Mouse (Mus musculus): ENCODE data around the gene 1700001L19Rik.
"Not testable (repeated sequence)": the region's sequence is repeated elsewhere in the genome, so short reads cannot be mapped to it uniquely, and the experiment has no call there.

The 1700001L19Rik gene

DNA sequence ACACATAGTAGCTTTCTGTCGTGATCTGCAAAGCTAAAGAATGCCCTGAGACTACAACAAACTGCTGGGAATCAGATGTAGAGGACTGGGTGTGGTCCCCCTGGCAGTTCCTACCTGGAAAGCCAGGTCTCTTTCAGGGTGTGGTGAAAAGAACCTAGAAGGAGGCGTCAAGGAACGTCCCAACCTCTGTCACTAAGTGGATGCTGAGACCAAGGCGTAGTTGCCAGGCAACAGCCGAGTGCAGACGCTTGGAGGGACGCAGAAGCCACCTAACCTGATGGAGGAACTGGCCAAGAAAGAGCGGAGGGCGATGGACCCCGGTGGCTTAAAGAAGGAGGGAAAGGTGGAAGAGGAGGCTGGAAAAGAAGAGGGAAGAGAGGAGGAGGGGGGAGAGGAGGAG is at the start of gene 1700001L19Rik:
1700001L19Rik (plus strand) TSS at position 223 of the 400 bp plus-strand sequence.
- no peak for DNase-seq (ENCODE audit: extremely low read depth, low read depth, low spot score)

DNA sequence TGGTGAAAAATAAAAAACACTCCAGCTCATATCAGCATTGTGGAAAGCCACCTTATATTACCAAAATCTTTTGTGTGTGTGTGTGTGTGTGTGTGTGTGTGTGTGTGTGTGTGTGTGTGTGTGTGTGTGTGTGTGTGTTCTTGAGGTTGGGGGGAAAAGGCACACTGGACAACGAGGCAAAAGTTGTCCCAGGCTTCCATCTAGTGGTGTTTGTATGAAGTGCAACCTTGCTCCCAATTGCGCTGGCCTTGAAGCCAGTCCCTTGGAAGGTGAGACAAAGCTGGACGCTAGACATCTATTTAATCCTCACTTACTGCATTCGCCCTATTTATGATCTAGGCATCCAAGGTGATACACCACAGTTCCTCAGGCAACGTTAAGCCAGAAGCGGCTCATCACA is 43.8 kb upstream of the 1700001L19Rik start:
- DNase-seq (ENCODE audit: extremely low read depth, low read depth, low spot score) = not testable (repeated sequence)

DNA sequence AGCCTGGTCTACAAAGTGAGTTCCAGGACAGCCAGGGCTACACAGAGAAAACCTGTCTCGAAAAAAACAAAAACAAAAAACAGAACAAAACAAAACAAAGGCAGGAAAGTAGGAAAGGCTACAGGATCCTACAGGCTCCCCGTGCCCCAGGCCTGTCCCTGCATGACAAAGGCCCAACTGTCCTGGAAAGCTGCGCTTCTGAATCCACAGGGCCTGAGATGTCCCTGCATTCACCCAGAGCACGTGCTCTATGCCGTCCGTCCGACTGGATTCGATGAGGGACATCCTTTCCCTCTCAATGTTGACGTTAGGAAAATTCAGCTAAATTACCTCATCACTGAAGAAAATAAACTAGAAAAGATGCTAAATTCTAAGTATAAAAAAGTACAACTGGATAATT is 29.1 kb upstream of the 1700001L19Rik start:
- DNase-seq (ENCODE audit: extremely low read depth, low read depth, low spot score) = no peak

DNA sequence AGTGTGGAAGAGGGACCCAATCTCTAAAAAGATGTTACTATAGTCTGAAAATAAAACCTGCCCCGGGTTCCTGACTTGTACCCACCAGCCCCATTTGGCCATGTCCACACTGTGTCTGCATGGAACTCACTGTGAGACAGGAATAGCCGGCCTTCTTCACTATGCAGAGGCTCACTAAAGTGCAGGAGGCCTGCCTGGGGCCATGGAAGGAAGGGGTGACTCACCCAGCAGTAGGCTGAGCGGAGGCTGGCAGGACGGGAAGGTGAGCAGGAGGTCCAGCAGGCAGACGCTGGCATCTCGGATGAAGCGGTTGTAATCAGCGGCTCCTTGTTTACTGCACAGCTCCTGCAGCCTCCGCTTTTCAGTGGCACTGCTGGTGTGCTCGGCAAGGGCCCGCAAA is 28.7 kb upstream of the 1700001L19Rik start:
- DNase-seq (ENCODE audit: extremely low read depth, low read depth, low spot score) = no peak

DNA sequence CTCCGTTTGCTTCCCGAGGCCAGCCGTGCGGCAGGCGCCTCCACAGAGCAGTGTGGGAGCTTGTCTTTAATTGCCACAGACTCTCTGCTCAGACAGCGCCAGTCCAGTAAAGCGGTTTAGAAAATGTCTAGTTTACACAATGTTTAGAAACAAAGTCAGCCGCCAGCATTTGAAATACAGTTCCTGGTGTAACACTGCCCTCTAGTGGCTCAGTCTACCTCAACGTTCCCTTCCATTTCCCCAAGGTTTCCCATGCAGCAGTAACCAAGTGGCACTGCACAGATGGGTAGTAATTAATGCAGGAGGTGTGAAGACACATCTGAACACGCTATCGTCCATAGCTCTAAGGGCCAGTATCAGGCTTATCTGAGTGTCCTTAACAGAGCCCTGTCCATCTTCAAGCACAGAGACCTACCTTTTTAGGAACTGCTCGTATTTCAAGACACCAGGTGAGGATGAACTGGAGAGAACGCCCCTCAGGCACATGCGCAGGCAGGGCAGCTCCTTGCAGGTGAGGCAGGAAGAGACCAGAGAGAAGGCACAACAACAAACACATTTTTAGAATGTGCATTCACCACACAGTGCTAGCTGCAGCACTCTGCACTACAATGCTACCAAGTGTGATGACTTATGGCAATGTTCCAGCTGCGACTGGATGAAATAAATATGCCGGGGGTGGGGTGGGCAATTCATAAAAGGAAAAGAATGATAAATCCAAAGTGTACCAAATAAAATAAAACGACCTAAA is 27.5 kb upstream of the 1700001L19Rik start:
- DNase-seq (ENCODE audit: extremely low read depth, low read depth, low spot score) = no peak

DNA sequence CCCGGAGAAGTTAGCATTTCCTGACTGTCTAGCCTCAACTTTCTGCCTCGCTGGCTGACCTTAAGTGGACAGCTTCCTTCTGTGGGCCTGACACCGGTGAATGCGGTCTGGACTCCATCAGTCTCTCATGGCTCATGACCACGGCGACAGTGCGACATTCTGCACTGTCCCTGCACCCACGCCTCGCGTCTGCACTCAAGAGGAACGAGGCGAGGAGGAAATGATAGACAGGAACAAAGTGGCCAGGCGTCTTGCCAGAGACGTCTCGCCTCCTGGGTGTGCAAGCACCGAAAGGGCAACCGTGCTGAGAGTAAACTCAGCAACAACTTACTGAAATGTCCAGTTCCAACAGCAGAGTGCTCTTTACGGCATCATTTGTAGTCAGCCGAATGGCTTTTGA is 25.0 kb upstream of the 1700001L19Rik start:
- no peak for DNase-seq (ENCODE audit: extremely low read depth, low read depth, low spot score)

DNA sequence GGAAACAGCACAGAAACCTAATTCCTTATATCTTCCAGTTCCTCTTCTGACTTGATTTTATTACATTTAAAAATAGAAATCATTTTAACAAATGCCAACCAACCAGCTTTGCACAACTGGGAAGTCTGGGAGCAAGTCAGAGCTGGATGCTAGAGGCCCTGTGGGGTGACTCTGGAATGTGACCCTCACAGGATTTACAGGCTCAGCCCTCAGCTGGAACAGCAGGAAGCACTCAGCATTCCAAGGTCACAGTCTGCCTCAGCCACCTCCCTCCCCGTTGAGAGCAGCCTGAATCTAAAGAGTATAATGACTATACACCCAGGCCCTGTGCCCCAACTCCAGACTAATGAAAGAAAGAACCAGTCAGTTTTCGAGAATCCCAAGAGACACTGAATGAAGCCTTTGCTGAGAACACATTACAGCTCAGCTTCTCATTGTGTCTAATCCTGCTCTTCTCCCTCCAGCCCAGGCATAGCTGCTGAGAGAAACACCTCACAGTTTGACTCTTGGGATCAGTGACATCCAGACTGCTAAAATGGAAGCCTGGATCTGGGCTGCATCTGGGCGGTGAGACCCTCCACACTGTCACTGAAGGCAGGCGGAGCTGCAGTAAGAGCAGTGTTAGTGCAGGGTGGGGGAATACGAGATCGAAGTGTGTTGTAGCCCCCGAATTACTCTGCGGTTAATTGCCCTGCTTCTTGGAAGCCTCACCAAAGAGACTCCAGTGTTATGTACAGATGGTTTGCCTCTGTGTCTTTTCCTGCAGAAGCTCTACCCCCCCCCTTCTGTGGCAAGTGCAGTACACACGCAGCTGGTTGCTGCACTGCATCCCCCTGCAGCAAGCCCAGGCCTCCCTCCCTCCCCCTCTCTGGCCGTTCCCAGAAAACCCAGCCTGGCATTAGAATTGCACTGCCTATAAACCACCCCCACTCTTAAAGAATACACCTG is 24.0 kb upstream of the 1700001L19Rik start:
- DNase-seq (ENCODE audit: extremely low read depth, low read depth, low spot score) = no peak

DNA sequence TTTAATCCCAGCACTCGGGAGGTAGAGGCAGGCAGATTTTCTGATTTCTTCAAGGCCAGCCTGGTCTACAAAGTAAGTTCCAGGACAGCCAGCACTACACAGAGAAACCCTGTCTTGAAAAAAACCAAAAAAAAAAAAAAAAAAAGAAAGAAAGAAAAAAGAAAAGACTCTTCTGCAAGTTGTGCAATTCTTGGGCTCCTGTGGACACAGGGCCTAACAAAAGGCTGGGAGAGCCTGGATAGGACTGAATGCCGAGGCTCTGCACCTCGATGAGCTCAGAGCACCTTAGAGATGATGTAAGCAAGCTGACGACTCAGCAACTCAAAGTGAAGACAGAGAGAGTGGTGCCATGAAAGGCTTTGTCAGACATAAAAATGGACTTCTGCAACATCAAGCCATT is 22.8 kb upstream of the 1700001L19Rik start:
- DNase-seq (ENCODE audit: extremely low read depth, low read depth, low spot score) = no peak

DNA sequence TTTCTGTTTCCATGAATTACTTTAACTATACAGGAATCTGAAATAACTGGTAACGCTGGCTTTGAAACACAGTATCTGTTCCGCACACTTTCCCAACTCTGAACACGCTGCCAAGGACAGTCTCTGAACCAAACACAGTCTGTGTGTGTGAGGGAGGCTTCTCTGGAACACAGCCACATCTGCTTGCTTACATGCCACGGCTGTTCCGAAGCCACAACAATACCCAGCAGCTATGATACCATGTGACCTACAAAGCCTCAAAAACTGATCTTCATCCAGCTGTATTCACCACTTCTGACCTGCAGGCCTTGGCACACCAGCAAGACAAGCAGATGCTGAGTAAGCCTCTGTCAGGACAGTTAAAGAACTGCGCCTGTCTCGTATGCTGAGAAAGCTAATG is 19.3 kb upstream of the 1700001L19Rik start:
- peak; percentile 96 for DNase-seq (ENCODE audit: extremely low read depth, low read depth, low spot score)

DNA sequence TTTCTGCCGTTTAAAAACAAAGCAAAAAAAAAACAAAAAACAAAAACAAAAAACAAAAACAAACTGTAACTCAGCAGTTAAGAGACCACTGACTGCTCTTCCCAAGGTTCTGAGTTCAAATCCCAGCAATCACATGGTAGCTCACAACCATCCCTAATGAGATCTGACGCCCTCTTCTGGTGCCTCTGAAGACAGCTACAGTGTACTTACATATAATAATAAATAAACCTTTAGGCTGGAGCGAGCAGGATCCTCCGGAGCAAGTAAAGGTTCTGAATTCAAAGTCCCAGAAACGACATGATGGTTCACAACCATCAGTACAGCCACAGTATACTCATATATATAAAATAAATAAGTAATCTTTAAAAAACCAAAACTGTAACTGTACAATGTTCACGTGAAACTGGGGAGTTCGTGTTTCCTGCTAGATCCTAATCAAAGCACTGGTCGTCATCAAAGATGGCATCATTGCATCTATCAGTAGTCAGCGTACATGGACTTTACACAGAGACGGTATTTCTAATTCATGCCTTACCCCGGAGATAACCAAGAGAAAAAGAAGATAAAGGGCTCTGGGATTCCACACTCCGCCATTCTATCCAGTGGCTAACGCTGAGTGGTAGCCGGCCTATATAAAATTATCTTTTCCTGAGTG is 16.0 kb upstream of the 1700001L19Rik start:
- DNase-seq (ENCODE audit: extremely low read depth, low read depth, low spot score) = no peak

DNA sequence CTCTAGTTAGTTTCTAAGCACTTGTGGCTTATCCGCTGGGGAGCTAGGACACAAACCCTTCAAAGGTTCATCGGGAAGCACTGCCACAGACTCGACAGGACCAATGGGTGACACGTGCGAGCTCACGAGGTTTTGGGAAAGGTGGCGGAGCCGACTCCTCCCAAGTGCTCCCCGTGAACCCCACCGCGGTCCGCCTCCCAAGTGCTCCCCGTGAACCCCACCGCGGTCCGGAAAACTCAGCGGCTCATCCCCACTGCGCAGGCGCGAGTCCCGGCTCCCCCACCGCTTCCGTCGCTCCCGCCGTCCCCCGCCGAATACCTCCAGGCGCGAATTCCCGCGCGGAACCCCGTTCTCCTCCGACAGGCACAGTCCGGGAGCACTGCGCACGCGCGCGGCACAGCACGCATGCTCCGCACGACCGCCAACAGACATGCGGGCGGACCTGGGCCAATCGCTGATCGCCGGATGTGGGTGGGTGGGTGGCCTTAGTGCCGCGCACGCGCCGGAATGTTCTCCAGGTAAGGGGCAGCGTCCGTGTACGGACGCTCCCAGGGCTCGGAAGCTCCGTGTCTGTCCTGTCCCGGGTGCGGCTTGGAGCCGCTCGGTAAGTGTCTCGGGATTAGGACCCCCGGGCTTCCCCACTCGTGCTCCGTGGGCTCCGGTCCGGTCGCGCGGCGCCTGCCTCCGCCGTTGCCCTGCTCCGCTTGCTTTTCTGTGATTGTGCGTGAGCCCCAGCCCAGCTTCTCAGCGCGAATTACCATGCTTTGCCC is 15.3 kb upstream of the 1700001L19Rik start, which contains the start of the genes Mtrr and Fastkd3:
Mtrr (minus strand) TSS at position 403 of the 770 bp plus-strand sequence.
Fastkd3 (plus strand) TSS at position 488 of the 770 bp plus-strand sequence.
- DNase-seq (ENCODE audit: extremely low read depth, low read depth, low spot score) = peak; percentile 33

DNA sequence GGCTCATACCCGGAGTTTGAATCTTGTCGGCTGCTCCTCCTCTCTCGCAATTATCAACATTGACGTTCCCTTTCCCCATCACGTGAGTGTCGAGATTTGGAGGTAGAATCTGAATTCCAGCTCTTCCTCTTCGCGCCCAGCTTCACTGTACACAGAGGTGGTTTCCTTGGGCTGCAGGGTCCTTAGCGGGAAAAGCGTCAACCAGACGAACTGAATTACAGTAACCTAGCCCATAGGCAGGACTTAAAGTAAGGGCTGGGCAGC is 14.8 kb upstream of the 1700001L19Rik start:
- DNase-seq (ENCODE audit: extremely low read depth, low read depth, low spot score) = no peak

DNA sequence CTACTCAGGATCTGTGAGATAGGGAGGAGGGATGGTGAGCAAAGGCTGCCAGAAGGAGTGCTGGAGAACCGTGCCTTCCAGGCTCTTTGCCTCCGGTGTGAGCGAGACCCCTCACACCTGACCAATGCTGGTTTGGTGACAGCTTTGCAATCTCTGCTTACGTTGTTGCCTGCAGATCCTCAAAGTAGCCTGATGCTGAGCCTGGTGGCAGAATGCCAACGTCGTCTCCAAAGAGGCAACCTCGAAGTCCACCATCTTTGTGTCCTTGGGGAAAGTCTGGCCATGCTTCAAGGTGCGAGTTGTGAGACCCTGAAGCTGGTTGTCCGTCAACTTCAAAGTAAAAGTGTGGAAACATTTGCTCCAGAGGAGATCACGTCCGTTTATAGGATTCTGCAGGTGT is 13.3 kb upstream of the 1700001L19Rik start:
- DNase-seq (ENCODE audit: extremely low read depth, low read depth, low spot score) = no peak

DNA sequence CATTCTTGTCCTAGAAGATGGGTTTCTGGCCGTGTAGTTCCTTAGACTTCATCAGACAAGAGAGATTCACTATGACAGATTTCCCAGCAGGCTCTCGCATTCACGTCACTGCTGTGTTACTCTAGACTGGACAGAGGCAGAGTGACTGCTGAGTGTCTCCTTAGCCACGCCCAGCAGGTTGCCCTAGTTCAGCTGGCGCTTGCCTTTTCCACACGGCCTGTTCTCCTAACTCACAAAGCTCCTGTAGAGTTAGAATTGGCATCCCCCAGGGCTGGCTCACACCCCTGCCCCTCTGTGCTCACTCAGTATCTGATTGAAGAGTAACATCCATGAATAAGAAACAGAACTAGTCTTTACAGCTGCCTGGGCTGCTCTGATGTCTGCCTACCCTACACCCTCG is 11.8 kb upstream of the 1700001L19Rik start:
- DNase-seq (ENCODE audit: extremely low read depth, low read depth, low spot score) = no peak

DNA sequence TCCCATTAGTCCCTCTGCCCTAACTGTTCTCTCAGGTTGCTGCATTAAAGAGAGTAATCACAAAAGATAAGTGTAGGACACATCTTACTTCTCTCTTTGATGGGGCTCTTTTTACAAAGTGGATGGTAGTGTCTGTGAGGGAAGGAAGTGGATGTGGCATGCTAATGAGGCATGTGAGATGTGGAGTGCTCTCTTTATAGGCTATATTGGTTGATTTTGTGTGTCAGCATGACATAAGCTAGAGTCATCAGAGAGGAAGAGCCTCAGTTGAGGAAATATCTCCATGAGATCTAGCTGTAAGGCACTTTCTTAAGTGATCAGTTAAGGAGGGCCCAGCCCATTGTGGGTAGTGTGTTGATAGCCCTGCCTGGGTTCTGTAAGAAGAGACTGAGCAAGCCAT is 8.9 kb upstream of the 1700001L19Rik start:
- DNase-seq (ENCODE audit: extremely low read depth, low read depth, low spot score) = no peak

DNA sequence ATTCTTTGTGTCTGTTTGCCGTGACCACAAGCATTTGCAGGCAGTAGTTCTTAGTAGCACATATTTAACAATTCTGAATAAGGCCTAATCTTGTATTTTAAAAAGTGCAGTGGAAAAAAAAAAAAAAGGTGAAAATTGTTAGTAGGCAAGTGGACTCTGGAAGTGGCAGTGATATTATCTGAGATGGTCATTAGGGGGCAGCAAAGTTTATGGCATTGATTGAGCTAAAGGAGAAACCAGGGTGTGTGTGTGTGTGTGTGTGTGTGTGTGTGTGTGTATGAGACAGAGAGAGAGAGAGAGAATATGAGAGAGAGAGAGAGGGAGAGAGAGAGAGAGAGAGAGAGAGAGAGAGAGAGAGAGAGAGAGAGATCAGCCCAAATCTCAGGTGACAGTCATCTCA is 3.4 kb upstream of the 1700001L19Rik start:
- no peak for DNase-seq (ENCODE audit: extremely low read depth, low read depth, low spot score)

DNA sequence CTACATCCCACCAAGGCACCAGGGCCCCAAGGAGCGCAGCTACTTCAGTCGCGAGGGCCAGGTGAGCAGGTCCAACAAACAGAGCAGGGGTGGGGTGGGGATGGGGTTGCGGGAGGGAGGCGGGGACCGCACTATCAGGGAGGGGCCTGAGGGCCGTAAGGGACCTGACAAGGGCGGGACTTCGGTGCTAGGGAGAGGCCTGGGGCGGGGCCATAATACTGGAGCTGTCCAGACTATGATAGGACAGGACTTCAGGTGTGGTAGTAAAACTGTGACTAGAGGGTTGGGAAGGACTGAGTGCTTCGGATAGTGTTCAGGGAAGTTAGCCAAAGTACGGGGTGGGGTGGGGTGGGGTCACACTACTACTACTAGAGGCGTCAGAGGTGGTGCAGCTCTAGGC is 446 bp downstream of the 1700001L19Rik start:
- DNase-seq (ENCODE audit: extremely low read depth, low read depth, low spot score) = no peak

DNA sequence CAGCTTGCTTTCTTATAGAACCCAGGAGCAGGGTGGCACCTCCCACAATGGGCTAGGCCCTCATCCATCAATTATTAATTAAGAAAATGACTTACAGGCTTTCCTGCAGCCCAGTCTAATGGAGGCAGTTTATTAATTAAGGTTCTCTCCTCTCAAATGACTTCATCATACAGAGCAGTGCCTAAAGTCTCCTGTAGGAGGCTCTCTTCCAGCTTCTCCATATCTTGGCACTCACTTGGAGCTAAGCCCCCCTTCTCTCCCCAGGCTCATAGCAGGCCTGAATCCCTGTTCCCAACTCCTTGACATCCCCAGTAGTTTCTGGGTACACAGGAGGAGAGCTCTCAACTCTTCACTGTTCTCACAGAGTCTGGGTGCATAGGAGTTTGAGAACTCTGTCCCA is 1.7 kb downstream of the 1700001L19Rik start:
- DNase-seq (ENCODE audit: extremely low read depth, low read depth, low spot score) = no peak

DNA sequence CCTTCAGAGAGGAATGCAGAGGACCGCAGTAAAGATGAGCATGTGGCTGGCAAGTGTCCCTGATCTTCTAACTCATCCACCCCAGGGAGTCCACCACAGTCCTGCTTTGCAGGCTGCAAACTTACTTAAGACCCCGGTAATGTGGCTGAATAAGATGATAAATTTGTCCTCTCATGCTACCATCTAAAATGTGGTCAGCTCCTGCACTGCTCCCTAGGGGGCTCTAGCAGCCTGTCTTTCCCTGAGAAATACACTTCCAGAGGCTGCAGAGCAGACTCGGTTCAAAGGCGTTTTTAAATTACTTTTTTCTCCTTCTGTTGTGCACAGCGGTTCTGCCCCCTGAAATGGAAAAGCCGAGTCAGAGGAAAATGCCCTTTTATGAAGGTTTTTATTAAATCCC is 4.0 kb downstream of the 1700001L19Rik start:
- DNase-seq (ENCODE audit: extremely low read depth, low read depth, low spot score) = no peak

DNA sequence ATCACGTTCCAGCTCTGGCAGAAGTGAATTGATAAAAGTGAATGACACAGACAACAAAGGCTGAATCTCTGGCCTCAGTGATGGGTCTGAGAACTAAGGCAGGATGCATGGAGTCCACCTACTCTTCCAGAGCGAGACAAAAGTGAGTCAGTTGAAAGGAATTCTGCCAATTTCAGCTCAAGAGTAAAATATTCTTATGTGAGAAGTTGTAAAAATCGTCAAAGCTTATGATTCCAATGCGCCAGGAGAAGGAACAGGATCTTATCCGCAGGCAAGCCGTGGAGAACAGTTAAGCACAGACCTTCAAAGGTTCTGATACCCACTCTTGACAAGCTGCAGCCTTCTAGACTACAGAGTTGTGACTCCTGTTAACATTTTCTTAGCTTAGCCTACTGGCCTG is 5.9 kb downstream of the 1700001L19Rik start:
- DNase-seq (ENCODE audit: extremely low read depth, low read depth, low spot score) = no peak

DNA sequence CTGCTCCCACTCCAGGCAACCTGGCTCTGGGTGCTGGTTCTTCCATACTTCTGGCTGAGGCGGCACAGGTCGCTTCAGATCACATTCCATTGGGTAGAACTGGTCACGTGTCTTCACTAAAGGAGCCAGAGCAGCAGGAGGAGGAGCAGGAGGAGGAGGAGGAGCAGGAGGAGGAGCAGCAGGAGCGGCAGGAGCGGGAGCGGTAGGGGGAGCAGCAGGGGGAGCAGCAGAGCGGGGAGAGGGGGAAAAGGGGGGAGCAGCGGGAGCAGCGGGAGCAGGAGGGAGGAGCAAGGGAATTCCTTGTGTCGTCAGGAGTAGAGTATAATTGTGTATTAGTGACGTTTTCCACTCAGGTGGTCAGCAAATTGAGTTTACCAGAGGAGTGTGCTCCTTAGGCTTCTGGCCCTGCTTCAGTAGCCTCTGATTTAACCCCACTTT is 8.5 kb downstream of the 1700001L19Rik start:
- DNase-seq (ENCODE audit: extremely low read depth, low read depth, low spot score) = no peak

All from fat pad, adult 2 months (tissue).